Mouse (Mus musculus): ENCODE data around the gene Rasip1. TPM values are rescaled to one million over a fixed set of nuclear protein-coding genes. Genes with fewer than 3 reads are reported as not detected.
A peak's percentile ranks its signal among the peaks of the same experiment; 100 is the strongest.

Rasip1 gene
- polyA plus RNA-seq, 1 experiment from 2014 or later: 7.7 TPM

DNA sequence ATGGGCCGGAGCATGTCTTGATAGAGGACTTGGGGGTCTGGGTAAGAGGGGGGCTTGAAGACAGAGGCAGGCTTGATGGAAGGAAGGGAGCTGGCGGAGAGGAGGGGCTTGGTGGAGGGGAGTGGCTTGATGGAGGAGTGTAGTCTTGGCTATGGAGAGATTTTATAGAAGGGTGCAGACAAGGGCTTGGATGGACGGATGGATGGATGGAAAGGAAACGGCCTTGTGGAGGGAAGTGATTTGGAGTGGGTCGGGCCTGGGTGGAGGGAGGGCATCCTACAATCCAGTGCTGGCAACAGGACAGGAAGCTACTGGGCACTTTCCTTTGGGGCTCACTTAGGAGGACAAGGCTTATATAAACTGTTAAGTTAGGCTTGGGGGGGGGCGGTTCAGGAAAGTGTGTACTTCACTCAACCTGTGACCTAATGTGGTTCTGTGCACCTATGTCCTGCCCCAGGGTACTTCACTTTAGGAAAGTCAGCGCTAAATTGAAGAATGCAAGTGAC is 664 bp upstream of the Rasip1 start:
- Histone ChIP-seq H3K27me3 (peaks cover 34% of the 10 kb centered on the region), H3K36me3 (no peaks in the 10 kb centered on the region), H3K9me3 (no peaks in the 10 kb centered on the region), H3K9ac (no peak overlapping the region), H3K4me1 (peaks cover 4% of the 10 kb centered on the region; the same call in 1 of the 2 replicates), H3K4me3 (no peak overlapping the region), H3K27ac (no peak overlapping the region), H3K4me2 (replicated peaks) (no peak overlapping the region)
- 84% methylated on average over 7 of the region's 7 CpGs for WGBS
- no peak for ATAC-seq (ENCODE audit: low FRiP score, low read depth)

GRCm38 (mm10) chr7:45628364-45629294 is 1.3 kb downstream of the Rasip1 start:
- ATAC-seq (ENCODE audit: low FRiP score, low read depth): peak; percentile 81
- H3K9ac ChIP-seq: peak overlapping the region; percentile 85
- peak overlapping the region; percentile 61 for H3K4me3 ChIP-seq
- H3K4me1 ChIP-seq: peaks cover 14% of the 10 kb centered on the region; the same call in 1 of the 2 replicates
- 1% methylated on average over 105 of the region's 105 CpGs for WGBS
- peak overlapping the region; percentile 99 for H3K4me2 ChIP-seq (replicated peaks)
- H3K9me3 ChIP-seq: no peaks in the 10 kb centered on the region
- H3K36me3 ChIP-seq: no peaks in the 10 kb centered on the region
- H3K27ac ChIP-seq: peak overlapping the region; percentile 76; the same call in 1 of the 2 replicates
- peaks cover 49% of the 10 kb centered on the region for H3K27me3 ChIP-seq

DNA sequence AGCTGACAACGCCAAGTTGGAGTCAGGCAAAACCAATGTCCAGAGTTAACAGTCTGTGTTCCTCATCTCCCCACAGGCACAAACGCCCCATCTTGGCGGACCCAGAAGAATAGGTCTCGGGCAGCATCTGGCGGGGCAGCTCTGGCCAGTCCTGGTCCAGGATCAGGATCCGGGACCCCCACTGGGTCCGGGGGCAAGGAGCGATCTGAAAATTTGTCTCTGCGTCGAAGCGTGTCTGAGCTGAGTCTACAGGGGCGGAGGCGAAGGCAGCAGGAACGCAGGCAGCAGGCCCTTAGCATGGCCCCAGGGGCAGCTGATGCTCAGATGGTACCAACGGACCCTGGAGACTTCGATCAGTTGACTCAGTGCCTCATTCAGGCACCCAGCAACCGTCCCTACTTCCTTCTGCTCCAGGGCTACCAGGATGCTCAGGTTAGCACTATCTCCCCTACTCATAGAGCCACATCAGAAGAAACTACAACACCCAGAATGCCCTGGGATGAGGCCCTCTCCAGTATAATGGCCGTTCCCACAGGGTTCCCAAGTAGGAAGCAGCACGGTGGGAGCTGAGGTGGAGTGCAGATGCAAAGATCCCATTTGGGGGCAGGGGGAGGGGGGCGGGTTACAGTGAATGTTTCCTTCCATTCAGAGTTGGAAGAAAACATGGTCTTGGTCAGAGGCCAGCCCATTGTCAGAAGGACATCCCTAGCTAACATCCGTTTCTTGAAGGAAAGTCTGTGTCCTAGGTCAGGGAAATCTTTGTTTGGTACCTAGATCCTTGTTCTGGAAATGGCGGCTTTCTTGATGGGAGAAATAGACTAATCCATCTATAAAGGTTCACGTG is 3.0 kb downstream of the Rasip1 start:
- H3K27me3 ChIP-seq: peaks cover 43% of the 10 kb centered on the region
- no peak overlapping the region for H3K27ac ChIP-seq
- H3K9ac ChIP-seq: no peak overlapping the region
- H3K4me3 ChIP-seq: no peak overlapping the region
- H3K9me3 ChIP-seq: no peaks in the 10 kb centered on the region
- peaks cover 14% of the 10 kb centered on the region; the same call in 1 of the 2 replicates for H3K4me1 ChIP-seq
- no peaks in the 10 kb centered on the region for H3K36me3 ChIP-seq
- WGBS: 75% methylated on average over 23 of the region's 23 CpGs
- no peak for ATAC-seq (ENCODE audit: low FRiP score, low read depth)
- no peak overlapping the region for H3K4me2 ChIP-seq (replicated peaks)

DNA sequence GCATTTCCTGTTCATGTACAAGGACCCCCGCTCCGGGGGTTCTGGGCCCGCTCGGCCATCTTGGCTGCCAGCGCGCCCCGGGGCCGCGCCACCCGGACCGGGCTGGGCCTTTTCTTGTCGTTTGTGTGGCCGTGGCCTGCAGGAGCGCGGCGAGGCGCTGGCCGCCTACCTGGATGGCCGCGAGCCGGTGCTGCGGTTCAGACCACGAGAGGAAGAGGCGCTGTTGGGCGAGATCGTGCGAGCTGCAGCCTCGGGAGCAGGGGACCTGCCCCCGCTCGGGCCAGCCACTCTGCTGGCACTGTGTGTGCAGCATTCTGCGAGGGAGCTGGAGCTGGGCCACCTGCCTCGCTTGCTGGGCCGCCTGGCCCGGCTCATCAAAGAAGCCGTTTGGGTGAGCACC is 5.2 kb downstream of the Rasip1 start:
- peaks cover 14% of the 10 kb centered on the region; the same call in 1 of the 2 replicates for H3K4me1 ChIP-seq
- peak overlapping the region; percentile 66 for H3K9ac ChIP-seq
- H3K9me3 ChIP-seq: 0 out of 2 replicates have a peak, but pooled peaks cover 12% of the 10 kb centered on the region
- no peak for ATAC-seq (ENCODE audit: low FRiP score, low read depth)
- H3K27ac ChIP-seq: no peak overlapping the region; the same call in 1 of the 2 replicates
- H3K4me3 ChIP-seq: peak overlapping the region; percentile 34
- peaks cover 35% of the 10 kb centered on the region for H3K27me3 ChIP-seq
- peaks cover 17% of the 10 kb centered on the region for H3K36me3 ChIP-seq
- 13% methylated on average over 35 of the region's 35 CpGs for WGBS
- peak overlapping the region; percentile 62 for H3K4me2 ChIP-seq (replicated peaks)

DNA sequence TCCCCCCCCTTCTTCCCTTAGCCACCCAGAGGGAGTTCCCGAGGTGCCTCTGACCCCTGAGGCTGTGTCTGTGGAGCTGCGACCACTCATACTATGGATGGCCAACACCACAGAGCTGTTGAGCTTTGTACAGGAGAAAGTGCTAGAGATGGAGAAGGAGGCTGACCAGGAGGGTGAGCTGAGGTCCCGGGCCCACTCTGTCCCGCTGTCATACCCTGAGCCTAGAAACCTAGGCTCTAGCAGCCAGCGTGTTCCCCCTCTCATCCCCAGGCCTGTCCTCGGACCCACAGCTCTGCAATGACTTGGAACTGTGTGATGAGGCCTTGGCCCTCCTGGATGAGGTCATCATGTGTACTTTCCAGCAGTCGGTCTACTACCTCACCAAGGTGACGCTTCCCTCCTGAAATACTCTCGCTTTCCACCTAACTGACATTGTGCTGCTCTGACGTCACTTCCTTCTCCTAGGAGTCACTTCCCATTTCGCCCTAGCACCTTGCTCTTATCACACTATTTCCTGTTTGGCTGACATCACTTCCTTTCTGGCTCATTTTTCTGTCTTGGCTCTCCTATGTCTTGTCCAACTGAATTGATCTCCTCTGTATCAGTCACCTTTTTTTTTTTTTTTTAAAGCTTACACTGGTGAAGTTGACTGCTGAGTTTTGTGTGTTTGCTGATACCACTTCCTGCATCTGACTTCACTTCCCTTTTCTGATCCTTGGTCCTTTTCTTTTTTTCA is 7.8 kb downstream of the Rasip1 start:
- Histone ChIP-seq H3K9me3 (0 out of 2 replicates have a peak, but pooled peaks cover 12% of the 10 kb centered on the region), H3K27me3 (peaks cover 17% of the 10 kb centered on the region), H3K36me3 (peaks cover 17% of the 10 kb centered on the region), H3K4me3 (no peak overlapping the region), H3K9ac (no peak overlapping the region), H3K4me1 (peaks cover 18% of the 10 kb centered on the region), H3K4me2 (replicated peaks) (no peak overlapping the region), H3K27ac (no peak overlapping the region)
- ATAC-seq (ENCODE audit: low FRiP score, low read depth): no peak
- 83% methylated on average over 11 of the region's 11 CpGs for WGBS

DNA sequence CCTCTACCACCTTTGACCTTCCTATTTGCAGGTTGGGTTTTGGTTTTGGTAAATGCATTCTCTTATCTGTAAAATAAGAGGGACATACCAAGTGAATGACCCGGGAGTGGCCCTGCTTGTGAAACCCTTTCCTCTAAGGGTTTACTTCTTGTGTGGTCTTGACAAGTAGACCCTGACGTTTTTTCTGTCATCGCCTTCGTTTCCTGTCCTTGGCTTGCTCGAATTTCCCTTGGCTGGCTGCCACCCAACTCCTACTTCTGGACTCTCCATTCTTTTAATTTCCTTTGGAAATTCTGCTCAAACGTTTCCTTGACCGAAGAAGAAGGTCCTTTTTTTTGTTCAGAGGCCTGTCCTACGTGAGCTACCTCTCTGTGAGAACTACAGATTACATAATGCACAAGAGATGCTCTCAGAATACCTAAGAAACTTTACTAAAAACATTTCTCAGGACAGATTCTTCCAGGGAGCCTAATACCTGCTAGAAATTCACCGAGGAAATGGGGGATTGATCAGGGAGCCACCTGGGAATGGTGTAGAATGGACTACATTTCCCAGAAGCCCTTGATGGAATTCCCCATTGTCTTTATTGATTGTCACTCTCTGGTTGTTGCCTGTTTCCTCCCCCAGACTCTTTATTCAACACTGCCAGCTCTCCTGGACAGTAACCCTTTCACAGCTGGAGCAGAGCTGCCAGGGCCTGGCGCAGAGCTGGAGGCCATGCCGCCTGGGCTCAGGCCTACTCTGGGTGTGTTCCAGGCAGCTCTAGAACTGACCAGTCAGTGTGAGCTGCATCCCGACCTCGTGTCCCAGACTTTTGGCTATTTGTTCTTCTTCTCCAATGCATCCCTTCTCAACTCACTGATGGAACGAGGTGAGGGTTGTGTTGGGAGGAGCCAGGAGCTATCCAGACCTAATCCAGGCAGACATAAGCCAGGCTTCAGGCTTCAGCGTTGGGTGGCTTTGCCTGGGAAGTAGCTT is 8.7 kb downstream of the Rasip1 start:
- ATAC-seq (ENCODE audit: low FRiP score, low read depth): no peak
- Histone ChIP-seq H3K9me3 (0 out of 2 replicates have a peak, but pooled peaks cover 12% of the 10 kb centered on the region), H3K4me1 (peaks cover 22% of the 10 kb centered on the region), H3K9ac (no peak overlapping the region), H3K4me2 (replicated peaks) (no peak overlapping the region), H3K27me3 (peaks cover 15% of the 10 kb centered on the region), H3K27ac (0 out of 2 replicates have a peak overlapping the region, but pooled peaks have one; percentile 28), H3K4me3 (no peak overlapping the region), H3K36me3 (peaks cover 17% of the 10 kb centered on the region)
- 76% methylated on average over 15 of the region's 15 CpGs for WGBS

- Histone ChIP-seq H3K9ac (no peak overlapping the region), H3K27ac (no peak overlapping the region), H3K4me1 (peaks cover 32% of the 10 kb centered on the region), H3K4me3 (no peak overlapping the region), H3K9me3 (0 out of 2 replicates have a peak, but pooled peaks cover 12% of the 10 kb centered on the region), H3K27me3 (peaks cover 7% of the 10 kb centered on the region), H3K36me3 (peaks cover 17% of the 10 kb centered on the region), H3K4me2 (replicated peaks) (peak overlapping the region; percentile 62; the same call in 1 of the 2 replicates)
- no peak for ATAC-seq (ENCODE audit: low FRiP score, low read depth)
- WGBS: 93% methylated on average over 6 of the region's 6 CpGs
These were observed 10.4 kb downstream of the Rasip1 start for GRCm38 (mm10) chr7:45637710-45638109.

- Histone ChIP-seq H3K36me3 (peaks cover 17% of the 10 kb centered on the region), H3K4me3 (peak overlapping the region; percentile 35), H3K27ac (no peak overlapping the region), H3K4me1 (peaks cover 34% of the 10 kb centered on the region), H3K9ac (peak overlapping the region; percentile 52), H3K4me2 (replicated peaks) (peak overlapping the region; percentile 62), H3K9me3 (0 out of 2 replicates have a peak, but pooled peaks cover 12% of the 10 kb centered on the region), H3K27me3 (no peaks in the 10 kb centered on the region)
- peak; percentile 81 for ATAC-seq (ENCODE audit: low FRiP score, low read depth)
- WGBS: 17% methylated on average over 29 of the region's 29 CpGs
These were observed 11.5 kb downstream of the Rasip1 start for GRCm38 (mm10) chr7:45638623-45639401.

DNA sequence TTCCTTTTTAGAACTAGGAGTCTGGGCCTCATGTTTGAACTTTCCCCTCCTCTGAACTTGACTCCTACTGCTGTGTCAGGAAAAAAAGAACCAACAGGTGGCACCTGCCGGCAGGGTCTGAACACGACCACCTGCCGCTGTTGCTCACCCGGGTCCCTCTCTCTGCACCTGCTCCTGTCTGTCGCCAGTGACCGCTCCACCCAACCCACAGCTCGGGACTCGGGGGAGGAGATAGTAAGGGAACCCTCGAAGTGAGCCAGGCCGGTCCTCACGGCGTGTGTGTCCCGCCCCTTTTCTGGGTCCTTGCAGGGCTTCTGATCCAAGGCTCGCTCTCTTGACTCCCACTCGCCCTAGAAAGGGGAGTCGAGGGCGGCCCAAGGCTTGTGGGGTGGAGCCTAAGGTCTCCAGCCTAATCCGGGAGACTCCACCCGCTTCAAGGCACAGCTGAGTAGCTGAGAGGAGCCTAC is 12.3 kb downstream of the Rasip1 start, which contains the start of gene Mamstr:
TSS of gene Mamstr (plus strand) at position 417 of the 467 bp plus-strand sequence.
- 0 out of 2 replicates have a peak, but pooled peaks cover 12% of the 10 kb centered on the region for H3K9me3 ChIP-seq
- peak within 1 kb of the TSS; percentile 3 for H3K9ac ChIP-seq
- no peak for ATAC-seq (ENCODE audit: low FRiP score, low read depth)
- peak within 1 kb of the TSS; percentile 80 for H3K4me2 ChIP-seq (replicated peaks)
- H3K4me3 ChIP-seq: peak within 1 kb of the TSS; percentile 55; the same call in 1 of the 2 replicates
- WGBS: 24% methylated on average over 19 of the region's 19 CpGs
- H3K36me3 ChIP-seq: peaks cover 17% of the 10 kb centered on the region
- peaks cover 41% of the 10 kb centered on the region for H3K4me1 ChIP-seq
- peak within 1 kb of the TSS; percentile 58; the same call in 1 of the 2 replicates for H3K27ac ChIP-seq
- H3K27me3 ChIP-seq: no peaks in the 10 kb centered on the region

Data from limb, embryonic 13.5 days (tissue).